Mouse (Mus musculus) bone marrow macrophage, adult 2 months (primary cell): Measurements from ENCODE around the gene Harbi1.

Experiments used
- CTCF ChIP-seq: IDR thresholded peaks from 2 replicates; pipeline ENCODE4 v1.5.1; 2012; ENCODE audit warnings: low read depth, mild to moderate bottlenecking, low read length, moderate library complexity
- POLR2A ChIP-seq: IDR thresholded peaks from 2 replicates; pipeline ENCODE4 v1.6.1; 2012; ENCODE audit warnings: mild to moderate bottlenecking, low read depth, low read length, borderline replicate concordance

DNA sequence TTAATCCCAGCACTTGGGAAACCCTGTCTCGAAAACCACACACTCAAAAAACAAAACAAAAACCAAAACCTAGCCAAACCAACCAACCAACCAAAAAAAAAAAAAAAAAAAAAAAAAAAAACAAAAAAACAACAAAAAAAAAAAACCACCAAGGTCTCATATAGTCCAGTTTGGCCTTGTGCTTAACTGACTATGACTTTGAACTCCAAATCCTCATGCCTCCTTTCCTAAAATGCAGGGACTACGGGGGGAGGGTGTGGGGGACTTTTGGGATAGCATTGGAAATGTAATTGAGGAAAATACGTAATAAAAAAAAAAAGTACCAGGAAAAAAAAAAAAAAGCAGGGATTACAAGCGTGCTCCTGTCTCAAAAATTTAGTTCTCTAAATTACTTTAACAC lies 18.9 kb downstream of the Harbi1 start:
- TF ChIP-seq CTCF (no peak), POLR2A (no peak)
